Mouse (Mus musculus): ENCODE data around the gene Tigit.

DNA sequence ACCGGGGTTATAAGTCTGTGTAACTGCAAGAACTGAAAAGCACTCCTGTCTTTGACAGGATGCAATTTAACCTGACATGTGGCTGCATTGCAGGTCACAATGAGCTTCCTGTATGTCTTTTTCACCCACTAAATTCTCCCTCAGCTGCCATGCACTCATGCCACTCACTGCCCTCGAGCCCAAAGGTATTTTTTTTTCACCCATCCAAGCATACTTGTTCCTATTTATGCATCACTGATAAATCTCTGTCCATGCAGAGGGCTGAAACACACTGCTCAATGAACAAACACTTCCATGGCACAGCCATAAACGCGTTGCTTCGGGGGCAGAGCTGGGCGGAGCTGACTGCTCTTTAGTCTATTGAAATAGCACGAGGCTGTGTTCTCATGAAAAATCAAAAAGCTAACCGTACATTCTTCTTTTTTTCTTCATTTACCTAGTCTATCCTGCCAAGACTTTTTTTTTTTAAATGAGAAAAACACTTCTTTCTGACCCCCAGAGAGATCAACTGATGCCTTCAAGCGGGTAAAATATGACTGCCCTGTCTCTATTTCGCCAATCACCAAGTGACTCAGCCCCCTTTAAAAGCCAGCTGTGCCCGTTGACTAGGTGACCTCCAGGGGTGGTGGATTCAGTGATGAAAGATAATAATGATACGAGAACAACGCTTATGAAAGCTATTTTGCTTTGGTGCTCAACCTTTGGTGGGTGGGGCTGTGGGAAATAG is 44.6 kb upstream of the Tigit start:
- TF ChIP-seq CTCF (IDR thresholded peaks at IDR 0.05; ENCODE audit: low read depth) (no peak), EP300 (optimal IDR thresholded peaks at IDR 0.05) (no peak)
